Comparison of ENCODE assay signal across 17 mouse cellular contexts in genomic region chr11:29744760-29745430, GRCm38 (mm10). TPM values are rescaled to one million over a fixed set of nuclear protein-coding genes. Genes with fewer than 3 reads are reported as not detected.
A peak's percentile ranks its signal among the peaks of the same experiment; 100 is the strongest.
DNase-seq lines count a peak whose midpoint lies in the region; ATAC-seq and TF ChIP-seq lines count a peak whose summit lies in the region.
"Had no signal": no experiment of that assay in that cellular context is flagged by ENCODE, and none has a peak within 500 bp of the region (broad histone marks: within the 10 kb centered on the region; RNA-seq: fewer than 3 reads in every experiment).

No protein-coding gene starts in this region.

- H3K9me3 ChIP-seq in forebrain, embryonic 14.5 days (replicated peaks; ENCODE audit: control insufficient read depth, low read length), result no peaks in the 10 kb centered on the region
- no peaks in the 10 kb centered on the region for H3K9me3 ChIP-seq in forebrain, embryonic 10.5 days
- no peaks in the 10 kb centered on the region for H3K9me3 ChIP-seq in midbrain, embryonic 13.5 days
- H3K9me3 ChIP-seq: heart, embryonic 10.5 days had no signal

- WGBS in forebrain, embryonic 14.5 days, result 75% methylated on average over 5 of the region's 5 CpGs
- 95% methylated on average over 5 of the region's 5 CpGs for WGBS in forebrain, embryonic 10.5 days
- WGBS in midbrain, embryonic 13.5 days, result 84% methylated on average over 5 of the region's 5 CpGs

- peaks cover 45% of the 10 kb centered on the region for H3K36me3 ChIP-seq in forebrain, embryonic 14.5 days (ENCODE audit: control insufficient read depth, insufficient read depth, low read length)
- H3K36me3 ChIP-seq in forebrain, embryonic 10.5 days (replicated peaks), result peaks cover 79% of the 10 kb centered on the region
- peaks cover 53% of the 10 kb centered on the region for H3K36me3 ChIP-seq in midbrain, embryonic 13.5 days

- intact Hi-C loops in left cerebral cortex, adult 2 months (cut with DNase I), result loop anchor here (5.0 kb wide), 1 partner anchor 52 kb away; no protein-coding TSS in a partner anchor
- intact Hi-C loops in left cerebral cortex, postnatal 36 days (cut with DNase I), result no loop called here

- no peaks in the 10 kb centered on the region for H3K4me1 ChIP-seq in forebrain, embryonic 14.5 days (ENCODE audit: control insufficient read depth, insufficient read depth, low read length)
- no peaks in the 10 kb centered on the region for H3K4me1 ChIP-seq in forebrain, embryonic 10.5 days
- no peaks in the 10 kb centered on the region for H3K4me1 ChIP-seq in midbrain, embryonic 13.5 days (replicated peaks)
- H3K4me1 ChIP-seq: heart, embryonic 10.5 days had no signal

- H3K27me3 ChIP-seq in forebrain, embryonic 14.5 days (replicated peaks; ENCODE audit: control insufficient read depth, insufficient read depth, low read length), result no peaks in the 10 kb centered on the region
- H3K27me3 ChIP-seq in forebrain, embryonic 10.5 days (ENCODE audit: poor library complexity, severe bottlenecking), result no peaks in the 10 kb centered on the region
- H3K27me3 ChIP-seq in midbrain, embryonic 13.5 days, result no peaks in the 10 kb centered on the region

- peak; percentile 11 for DNase-seq in forebrain, embryonic 14.5 days (ENCODE audit: low spot score)
- DNase-seq in forebrain, embryonic 10.5 days (ENCODE audit: extremely low spot score, low spot score), result no peak
- DNase-seq in left cerebral cortex, adult 2 months (ENCODE audit: extremely low spot score in 1 of 2, low spot score in 2 of 2), result no peak
- DNase-seq in left cerebral cortex, postnatal 36 days (ENCODE audit: low spot score in 2 of 2), result no peak
- DNase-seq in embryo, embryonic 10 days (ENCODE audit: low spot score), result no peak
- no peak for DNase-seq in urinary bladder, adult 2 months (ENCODE audit: low spot score)
- DNase-seq: adrenal gland, postnatal 14 days; gastrocnemius, postnatal 36 days; kidney, adult 9 months; layer of hippocampus, postnatal 36 days; left cerebral cortex, postnatal 4 days; lung, adult 18-20 months; lung, postnatal 36 days; right cerebral cortex, postnatal 4 days; thymus, postnatal 14 days had no signal

- no peak overlapping the region for H3K4me2 ChIP-seq in forebrain, embryonic 14.5 days (ENCODE audit: low read length)
- H3K4me2 ChIP-seq in midbrain, embryonic 13.5 days (replicated peaks), result no peak overlapping the region

- H3K9ac ChIP-seq in forebrain, embryonic 14.5 days (ENCODE audit: low read length), result no peak overlapping the region
- H3K9ac ChIP-seq in midbrain, embryonic 13.5 days (replicated peaks), result no peak overlapping the region

- H3K27ac ChIP-seq in forebrain, embryonic 14.5 days (ENCODE audit: low read depth, low read length), result no peak overlapping the region
- no peak overlapping the region for H3K27ac ChIP-seq in forebrain, embryonic 10.5 days
- peak overlapping the region; percentile 11; the same call in 1 of the 2 replicates for H3K27ac ChIP-seq in left cerebral cortex, adult 2 months
- no peak overlapping the region for H3K27ac ChIP-seq in midbrain, embryonic 13.5 days
- H3K27ac ChIP-seq: heart, embryonic 10.5 days had no signal

- TF ChIP-seq CTCF in left cerebral cortex, adult 2 months (IDR thresholded peaks at IDR 0.05), result no peak

- H3K4me3 ChIP-seq in forebrain, embryonic 14.5 days (ENCODE audit: low read depth, low read length), result no peak overlapping the region
- H3K4me3 ChIP-seq in forebrain, embryonic 10.5 days, result no peak overlapping the region
- H3K4me3 ChIP-seq in left cerebral cortex, adult 2 months, result no peak overlapping the region
- no peak overlapping the region for H3K4me3 ChIP-seq in midbrain, embryonic 13.5 days (replicated peaks)
- H3K4me3 ChIP-seq: heart, embryonic 10.5 days had no signal

- ATAC-seq in forebrain, embryonic 14.5 days, result peak; percentile 30
- peak; percentile 45; the same call in 1 of the 2 replicates for ATAC-seq in midbrain, embryonic 13.5 days

RNA-seq across cellular contexts. Expression of gene Rtn4, which starts 52.1 kb away (rescaled TPM):
- polyA plus RNA-seq in forebrain, embryonic 14.5 days (2014; fragmentation: Nextera tagmentation; extraction: Ambion mirVana), result 97.5 and 133 TPM in 2 replicates
- 58.6 and 63.4 TPM in 2 replicates for polyA plus RNA-seq in forebrain, embryonic 10.5 days (2016; fragmentation: Nextera tagmentation; extraction: Ambion mirVana)
- total RNA-seq in left cerebral cortex, adult 2 months (2021), result 100 to 1,000 TPM; 607 to 709 TPM
- total RNA-seq in left cerebral cortex, postnatal 36 days (2021), result 100 to 1,000 TPM; 669 to 679 TPM
- 111 and 113 TPM in 2 replicates for polyA plus RNA-seq in midbrain, embryonic 13.5 days (2015; fragmentation: Nextera tagmentation; extraction: Ambion mirVana)
- 292 and 342 TPM in 2 replicates for polyA plus RNA-seq in urinary bladder, adult 2 months (2012; rRNA removed)
